Mouse (Mus musculus) neural tube, embryonic 13.5 days (tissue): Measurements from ENCODE around the gene Hs6st1. TPM values are rescaled to one million over a fixed set of nuclear protein-coding genes. Genes with fewer than 3 reads are reported as not detected.

Experiments
- ATAC-seq: fragments of 200-750 bp; cut with Nextera tagmentation; 2 replicates; pipeline ENCODE4 v1.8.0; 2017; ENCODE audit warnings: low read depth, mild to moderate bottlenecking, moderate TSS enrichment, moderate library complexity
- H3K27ac ChIP-seq: fragments of 300-500 bp; sonication (generic); replicated peaks from 2 replicates; pipeline ENCODE4 v1.5.1; 2015; ENCODE audit warnings: moderate library complexity, mild to moderate bottlenecking, inconsistent platforms
- H3K27me3 ChIP-seq: fragments of 300-500 bp; sonication (generic); 2 replicates; pipeline ENCODE4 v1.6.1; 2015; ENCODE audit warnings: mild to moderate bottlenecking, inconsistent platforms
- H3K36me3 ChIP-seq: fragments of 300-500 bp; sonication (generic); 2 replicates; pipeline ENCODE4 v1.6.1; 2015; ENCODE audit warnings: mild to moderate bottlenecking, inconsistent platforms
- H3K4me1 ChIP-seq: fragments of 300-500 bp; sonication (generic); replicated peaks from 2 replicates; pipeline ENCODE4 v1.6.1; 2015; ENCODE audit warnings: inconsistent platforms
- H3K4me2 ChIP-seq: fragments of 300-500 bp; sonication (generic); 2 replicates; pipeline ENCODE4 v1.6.1; 2015; ENCODE audit warnings: inconsistent platforms, mild to moderate bottlenecking, moderate library complexity
- H3K4me3 ChIP-seq: fragments of 300-500 bp; sonication (generic); 2 replicates; pipeline ENCODE4 v1.5.1; 2015; ENCODE audit warnings: mild to moderate bottlenecking, inconsistent platforms
- H3K9ac ChIP-seq: fragments of 300-500 bp; sonication (generic); 2 replicates; pipeline ENCODE4 v1.6.1; 2015; ENCODE audit warnings: moderate library complexity, mild to moderate bottlenecking, inconsistent platforms
- H3K9me3 ChIP-seq: fragments of 300-500 bp; sonication (generic); 2 replicates; pipeline ENCODE4 v1.6.1; 2016; ENCODE audit warnings: inconsistent platforms
- WGBS: fragments of 180-500 bp; shearing (Covaris S2); methylation state at CpG from one replicate; pipeline ENCODE4 v1.1.7; 2015; 5-methylcytosine and 5-hydroxymethylcytosine counted together
- polyA plus RNA-seq: library from polyadenylated mRNA; unstranded; fragments of >200 nt; fragmentation: Nextera tagmentation; extraction: Ambion mirVana; gene quantifications from 2 replicates; pipeline ENCODE4 v1.2.1, GENCODE M21; 2015

The Hs6st1 gene
- polyA plus RNA-seq, 1 experiment from 2014 or later: 16.9 TPM

GRCm38 (mm10) chr1:36090722-36091110, 22.5 kb downstream of the Hs6st1 start:
- H3K36me3 ChIP-seq: peaks cover 31% of the 10 kb centered on the region
- peaks cover 50% of the 10 kb centered on the region for H3K4me1 ChIP-seq
- no peak overlapping the region for H3K4me2 ChIP-seq
- no peak for ATAC-seq
- no peaks in the 10 kb centered on the region for H3K27me3 ChIP-seq
- no peaks in the 10 kb centered on the region for H3K9me3 ChIP-seq
- no peak overlapping the region for H3K27ac ChIP-seq
- 84% methylated on average over 4 of the region's 4 CpGs for WGBS
- no peak overlapping the region for H3K9ac ChIP-seq
- no peak overlapping the region for H3K4me3 ChIP-seq

DNA sequence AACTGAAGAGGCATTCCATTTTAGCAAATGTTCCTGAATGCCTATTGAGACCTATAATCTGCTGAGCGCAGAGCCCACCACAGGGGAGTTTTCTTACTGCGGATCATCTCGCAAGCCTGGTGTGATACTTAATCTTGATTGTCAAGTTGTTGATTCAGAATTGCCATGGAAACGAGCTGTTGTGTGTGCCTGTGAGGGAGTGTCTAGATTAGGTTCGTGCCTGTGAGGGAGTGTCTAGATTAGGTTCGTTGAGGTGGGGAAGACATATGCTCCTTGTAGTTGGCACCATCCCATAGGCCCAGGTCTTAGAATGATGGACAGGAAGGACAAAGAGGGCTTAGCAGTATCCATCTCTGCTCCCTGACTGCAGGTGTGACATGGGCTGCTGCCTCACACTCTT, 23.0 kb downstream of the Hs6st1 start:
- Histone ChIP-seq H3K9me3 (no peaks in the 10 kb centered on the region), H3K4me3 (no peak overlapping the region), H3K27ac (no peak overlapping the region), H3K4me2 (no peak overlapping the region), H3K9ac (no peak overlapping the region), H3K36me3 (peaks cover 31% of the 10 kb centered on the region), H3K4me1 (peaks cover 53% of the 10 kb centered on the region), H3K27me3 (no peaks in the 10 kb centered on the region)
- ATAC-seq: no peak
- WGBS: 67% methylated on average over 6 of the region's 6 CpGs

DNA sequence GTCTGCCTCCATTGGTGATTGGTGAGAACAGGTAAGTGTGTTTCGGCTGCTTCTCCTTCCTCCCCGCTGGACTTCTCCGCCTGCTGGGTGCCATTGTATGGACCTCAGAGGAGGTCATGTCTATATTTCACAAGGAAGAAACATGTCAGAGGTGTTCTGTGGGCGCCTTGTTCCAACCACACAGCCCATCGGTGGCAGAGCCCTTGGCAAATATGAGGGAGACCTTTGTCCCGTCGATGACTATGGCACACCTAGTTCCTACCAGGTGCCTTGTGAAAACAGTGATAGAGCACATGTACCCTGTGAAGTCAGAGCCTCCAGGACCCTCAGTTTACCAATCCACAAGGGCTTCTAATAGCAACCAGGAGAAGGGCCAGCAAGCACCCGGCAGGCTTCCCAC, 25.5 kb downstream of the Hs6st1 start:
- Histone ChIP-seq H3K27ac (no peak overlapping the region), H3K9ac (no peak overlapping the region), H3K4me3 (no peak overlapping the region), H3K9me3 (no peaks in the 10 kb centered on the region), H3K27me3 (no peaks in the 10 kb centered on the region), H3K4me1 (peaks cover 28% of the 10 kb centered on the region), H3K4me2 (no peak overlapping the region), H3K36me3 (peaks cover 31% of the 10 kb centered on the region)
- no peak for ATAC-seq
- 96% methylated on average over 8 of the region's 8 CpGs for WGBS

DNA sequence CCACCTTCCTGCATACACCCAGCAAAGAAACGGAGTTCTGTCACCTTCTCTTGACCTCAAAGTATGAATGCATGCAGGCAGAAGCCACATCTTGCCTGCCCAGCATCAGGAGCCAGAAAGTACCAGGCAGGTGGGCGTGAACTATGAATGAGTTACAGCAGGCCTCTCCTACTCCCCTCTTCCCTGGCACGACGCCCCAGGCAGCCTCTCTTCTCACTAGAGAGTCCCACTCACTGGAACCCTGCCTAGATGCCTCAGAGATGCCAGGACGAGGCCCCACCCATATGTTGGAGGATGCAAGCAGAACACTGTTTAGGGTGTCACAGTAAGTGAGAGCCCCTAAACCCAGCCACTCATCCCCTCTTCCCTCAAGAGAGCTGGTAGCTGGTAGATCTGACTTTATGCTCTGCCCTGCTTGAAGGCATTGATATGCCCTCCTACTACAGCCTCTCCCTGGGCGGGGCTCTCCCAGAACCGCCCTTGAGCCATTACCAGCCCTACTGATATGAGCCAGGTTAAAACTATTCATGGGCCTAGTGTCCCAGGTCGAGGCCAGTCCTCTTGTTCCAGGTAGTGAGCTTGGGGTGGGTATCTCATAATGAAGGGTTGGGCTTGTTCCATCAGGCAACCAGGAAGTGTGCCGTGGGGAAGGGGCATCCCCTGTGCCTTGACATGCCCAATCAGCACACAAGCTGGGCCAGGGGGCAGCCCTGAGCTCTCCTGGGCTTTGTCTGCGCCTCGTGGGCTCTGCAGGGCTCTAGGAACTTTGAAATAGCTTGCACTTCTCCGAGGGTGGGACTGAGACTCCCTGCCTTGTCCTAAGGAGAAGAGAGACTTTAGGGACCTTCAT, 27.4 kb downstream of the Hs6st1 start:
- Histone ChIP-seq H3K27me3 (no peaks in the 10 kb centered on the region), H3K4me3 (no peak overlapping the region), H3K9me3 (no peaks in the 10 kb centered on the region), H3K4me1 (peaks cover 9% of the 10 kb centered on the region), H3K27ac (no peak overlapping the region), H3K9ac (no peak overlapping the region), H3K36me3 (peaks cover 36% of the 10 kb centered on the region), H3K4me2 (no peak overlapping the region)
- WGBS: 84% methylated on average over 12 of the region's 12 CpGs
- no peak; the same call in 1 of the 2 replicates for ATAC-seq

DNA sequence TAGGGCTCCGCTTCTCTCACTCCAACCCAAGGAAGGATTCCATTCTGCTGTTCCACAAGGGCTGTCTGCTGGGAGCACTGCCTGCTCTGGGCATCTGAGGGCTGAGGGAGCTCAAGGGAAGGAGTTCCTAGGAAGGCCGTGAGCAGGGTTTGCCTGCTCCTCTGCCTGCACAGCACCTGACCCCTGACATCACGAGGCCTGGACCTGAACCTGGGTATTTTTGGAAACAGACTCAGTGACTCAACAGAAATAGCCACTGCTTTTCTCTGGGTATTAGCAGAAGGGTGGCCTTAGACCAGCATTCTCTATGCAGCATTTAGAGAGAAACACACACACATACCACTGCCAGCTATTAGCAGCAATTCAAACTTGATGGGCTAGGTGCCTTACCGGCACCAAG, 30.2 kb downstream of the Hs6st1 start:
- ATAC-seq: no peak
- 0 out of 2 replicates have a peak, but pooled peaks cover 4% of the 10 kb centered on the region for H3K4me1 ChIP-seq
- 91% methylated on average over 4 of the region's 4 CpGs for WGBS
- H3K27me3 ChIP-seq: no peaks in the 10 kb centered on the region
- H3K9ac ChIP-seq: no peak overlapping the region
- H3K9me3 ChIP-seq: no peaks in the 10 kb centered on the region
- H3K4me3 ChIP-seq: no peak overlapping the region
- H3K27ac ChIP-seq: no peak overlapping the region
- H3K4me2 ChIP-seq: no peak overlapping the region
- peaks cover 63% of the 10 kb centered on the region for H3K36me3 ChIP-seq

DNA sequence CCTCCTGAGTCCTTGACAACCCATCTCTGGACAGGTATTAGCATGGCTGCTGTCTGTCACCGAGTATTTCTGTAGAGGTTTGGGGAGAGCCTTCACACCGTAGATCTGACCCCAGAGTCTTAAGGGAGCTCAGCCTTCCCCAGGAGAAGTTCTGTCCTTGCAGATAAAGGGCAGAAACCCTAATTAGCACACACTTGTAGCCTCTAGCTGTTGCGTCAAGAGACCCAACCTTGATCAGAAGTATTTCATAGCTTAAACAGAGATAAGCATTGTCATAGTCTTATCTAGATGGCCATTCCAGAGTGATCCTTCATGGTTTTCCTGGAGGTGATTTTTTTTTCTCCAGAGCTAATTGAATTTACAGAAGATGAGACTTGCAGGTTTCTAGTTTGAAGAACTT, 32.2 kb downstream of the Hs6st1 start:
- no peaks in the 10 kb centered on the region for H3K9me3 ChIP-seq
- H3K4me2 ChIP-seq: no peak overlapping the region
- H3K36me3 ChIP-seq: peaks cover 63% of the 10 kb centered on the region
- no peak for ATAC-seq
- 0 out of 2 replicates have a peak, but pooled peaks cover 4% of the 10 kb centered on the region for H3K4me1 ChIP-seq
- H3K4me3 ChIP-seq: no peak overlapping the region
- WGBS: 88% methylated on average over 3 of the region's 3 CpGs
- no peaks in the 10 kb centered on the region for H3K27me3 ChIP-seq
- no peak overlapping the region for H3K9ac ChIP-seq
- no peak overlapping the region for H3K27ac ChIP-seq

- Histone ChIP-seq H3K36me3 (peaks cover 57% of the 10 kb centered on the region), H3K4me1 (no peaks in the 10 kb centered on the region), H3K4me2 (no peak overlapping the region), H3K27me3 (no peaks in the 10 kb centered on the region), H3K9ac (no peak overlapping the region), H3K9me3 (no peaks in the 10 kb centered on the region), H3K27ac (no peak overlapping the region), H3K4me3 (no peak overlapping the region)
- no peak for ATAC-seq
- WGBS: 87% methylated on average over 11 of the region's 11 CpGs
Measured at GRCm38 (mm10) chr1:36105917-36106706, 37.9 kb downstream of the Hs6st1 start.

- Histone ChIP-seq H3K9ac (no peak overlapping the region), H3K9me3 (no peaks in the 10 kb centered on the region), H3K27me3 (no peaks in the 10 kb centered on the region), H3K4me1 (no peaks in the 10 kb centered on the region), H3K4me2 (no peak overlapping the region), H3K27ac (no peak overlapping the region), H3K36me3 (peaks cover 19% of the 10 kb centered on the region), H3K4me3 (no peak overlapping the region)
- 87% methylated on average over 4 of the region's 4 CpGs for WGBS
- no peak for ATAC-seq
Measured at GRCm38 (mm10) chr1:36109987-36110386, 41.8 kb downstream of the Hs6st1 start.

DNA sequence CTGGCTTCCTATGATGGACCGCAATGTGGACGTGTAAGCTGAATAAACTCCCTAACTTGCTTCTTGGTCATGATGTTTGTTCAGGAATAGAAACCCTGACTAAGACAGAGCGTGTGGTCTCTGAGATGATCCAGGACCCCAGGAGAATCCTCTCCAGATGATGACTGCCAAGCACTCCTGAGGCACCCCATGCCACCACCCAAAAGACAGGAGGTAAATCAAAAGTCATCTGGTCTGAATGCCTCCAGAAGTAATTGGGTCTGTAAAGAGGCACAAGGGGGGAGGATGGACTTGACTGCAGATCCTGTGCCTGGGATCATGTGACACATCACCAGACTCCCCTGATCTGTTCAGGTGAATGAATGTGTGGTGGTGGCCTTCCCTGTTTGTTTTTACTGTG, 44.5 kb downstream of the Hs6st1 start:
- H3K27me3 ChIP-seq: no peaks in the 10 kb centered on the region
- H3K4me3 ChIP-seq: no peak overlapping the region
- no peak overlapping the region for H3K27ac ChIP-seq
- no peak overlapping the region for H3K9ac ChIP-seq
- H3K4me2 ChIP-seq: no peak overlapping the region
- no peak for ATAC-seq
- no peaks in the 10 kb centered on the region for H3K9me3 ChIP-seq
- WGBS: 90% methylated on average over 3 of the region's 3 CpGs
- H3K4me1 ChIP-seq: no peaks in the 10 kb centered on the region
- no peaks in the 10 kb centered on the region for H3K36me3 ChIP-seq

GRCm38 (mm10) chr1:36113670-36114069, 45.5 kb downstream of the Hs6st1 start:
- no peak overlapping the region for H3K4me2 ChIP-seq
- H3K9me3 ChIP-seq: no peaks in the 10 kb centered on the region
- no peaks in the 10 kb centered on the region for H3K4me1 ChIP-seq
- no peak overlapping the region for H3K27ac ChIP-seq
- H3K4me3 ChIP-seq: no peak overlapping the region
- 89% methylated on average over 8 of the region's 8 CpGs for WGBS
- H3K9ac ChIP-seq: no peak overlapping the region
- no peaks in the 10 kb centered on the region for H3K27me3 ChIP-seq
- no peaks in the 10 kb centered on the region for H3K36me3 ChIP-seq
- ATAC-seq: no peak

DNA sequence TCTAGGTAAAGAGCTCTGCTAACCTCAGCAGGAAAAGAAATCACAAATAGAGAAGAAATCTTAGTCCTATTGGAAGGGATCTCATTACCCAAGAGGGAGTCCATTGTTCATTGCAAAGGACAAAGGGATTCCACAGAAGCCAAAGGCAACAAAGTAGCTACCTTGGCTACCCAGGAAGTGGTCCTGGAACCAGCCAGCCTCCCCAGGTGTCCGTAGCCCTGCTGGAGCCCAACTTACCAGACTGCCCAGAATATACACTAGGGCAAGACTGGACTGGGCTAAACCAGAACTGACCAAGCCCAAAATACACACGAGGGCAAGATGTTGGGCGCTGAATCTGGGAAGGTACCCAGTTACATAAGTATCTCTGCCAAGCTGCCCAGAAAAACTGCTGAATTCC, 46.6 kb downstream of the Hs6st1 start:
- WGBS: 86% methylated on average over 3 of the region's 3 CpGs
- Histone ChIP-seq H3K9ac (no peak overlapping the region), H3K9me3 (no peaks in the 10 kb centered on the region), H3K4me1 (no peaks in the 10 kb centered on the region), H3K4me3 (no peak overlapping the region), H3K27me3 (no peaks in the 10 kb centered on the region), H3K36me3 (no peaks in the 10 kb centered on the region), H3K4me2 (no peak overlapping the region), H3K27ac (no peak overlapping the region)
- ATAC-seq: no peak

GRCm38 (mm10) chr1:36116488-36116887, 48.3 kb downstream of the Hs6st1 start:
- Histone ChIP-seq H3K9ac (no peak overlapping the region), H3K36me3 (no peaks in the 10 kb centered on the region), H3K27me3 (no peaks in the 10 kb centered on the region), H3K4me1 (no peaks in the 10 kb centered on the region), H3K27ac (no peak overlapping the region), H3K4me3 (no peak overlapping the region), H3K4me2 (no peak overlapping the region), H3K9me3 (no peaks in the 10 kb centered on the region)
- no peak for ATAC-seq
- 79% methylated on average over 5 of the region's 5 CpGs for WGBS
